Mouse (Mus musculus) neural tube, embryonic 14.5 days (tissue): Measurements from ENCODE around the gene Mphosph9. TPM values are rescaled to one million over a fixed set of nuclear protein-coding genes. Genes with fewer than 3 reads are reported as not detected.

Source experiments
- ATAC-seq: fragments of 200-750 bp; cut with Nextera tagmentation; 2 replicates; pipeline ENCODE4 v1.8.0; 2017; ENCODE audit warnings: low read depth, mild to moderate bottlenecking, moderate TSS enrichment, moderate library complexity
- H3K27ac ChIP-seq: fragments of 300-500 bp; sonication (generic); 2 replicates; pipeline ENCODE4 v1.5.1; 2014; ENCODE audit warnings: low read depth, mild to moderate bottlenecking, control low read depth, low read length, moderate library complexity, mixed read lengths
- H3K27me3 ChIP-seq: fragments of 300-500 bp; sonication (generic); 2 replicates; pipeline ENCODE4 v1.6.1; 2014; ENCODE audit warnings: low read length; ENCODE audit not compliant: control insufficient read depth, insufficient read depth
- H3K36me3 ChIP-seq: fragments of 300-500 bp; sonication (generic); 2 replicates; pipeline ENCODE4 v1.6.1; 2014; ENCODE audit warnings: low read length, mixed read lengths; ENCODE audit not compliant: control insufficient read depth, insufficient read depth
- H3K4me1 ChIP-seq: fragments of 300-500 bp; sonication (generic); 2 replicates; pipeline ENCODE4 v1.6.1; 2014; ENCODE audit warnings: low read length; ENCODE audit not compliant: control insufficient read depth, insufficient read depth
- H3K4me2 ChIP-seq: fragments of 300-500 bp; sonication (generic); 2 replicates; pipeline ENCODE4 v1.6.1; 2014; ENCODE audit warnings: mild to moderate bottlenecking, low read depth, low read length, control low read depth
- H3K4me3 ChIP-seq: fragments of 300-500 bp; sonication (generic); 2 replicates; pipeline ENCODE4 v1.5.1; 2014; ENCODE audit warnings: low read depth, low read length, control low read depth, mixed read lengths
- H3K9ac ChIP-seq: fragments of 300-500 bp; sonication (generic); replicated peaks from 2 replicates; pipeline ENCODE4 v1.6.1; 2014; ENCODE audit warnings: low read depth, mild to moderate bottlenecking, control low read depth, low read length, mixed read lengths
- H3K9me3 ChIP-seq: fragments of 300-500 bp; sonication (generic); 2 replicates; pipeline ENCODE4 v1.6.1; 2016; ENCODE audit warnings: low read length; ENCODE audit not compliant: control insufficient read depth
- WGBS: fragments of 180-500 bp; shearing (Covaris S2); extraction: QIAGEN DNeasy Blood & Tissue Kit; methylation state at CpG from one replicate; pipeline ENCODE4 v1.1.7; 2014; 5-methylcytosine and 5-hydroxymethylcytosine counted together
- polyA plus RNA-seq: library from polyadenylated mRNA; unstranded; fragments of >200 nt; fragmentation: Nextera tagmentation; extraction: Ambion mirVana; gene quantifications from 2 replicates; pipeline ENCODE4 v1.2.1, GENCODE M21; 2014

The Mphosph9 gene
- polyA plus RNA-seq, 1 experiment from 2014 or later, result 18.8 TPM

DNA sequence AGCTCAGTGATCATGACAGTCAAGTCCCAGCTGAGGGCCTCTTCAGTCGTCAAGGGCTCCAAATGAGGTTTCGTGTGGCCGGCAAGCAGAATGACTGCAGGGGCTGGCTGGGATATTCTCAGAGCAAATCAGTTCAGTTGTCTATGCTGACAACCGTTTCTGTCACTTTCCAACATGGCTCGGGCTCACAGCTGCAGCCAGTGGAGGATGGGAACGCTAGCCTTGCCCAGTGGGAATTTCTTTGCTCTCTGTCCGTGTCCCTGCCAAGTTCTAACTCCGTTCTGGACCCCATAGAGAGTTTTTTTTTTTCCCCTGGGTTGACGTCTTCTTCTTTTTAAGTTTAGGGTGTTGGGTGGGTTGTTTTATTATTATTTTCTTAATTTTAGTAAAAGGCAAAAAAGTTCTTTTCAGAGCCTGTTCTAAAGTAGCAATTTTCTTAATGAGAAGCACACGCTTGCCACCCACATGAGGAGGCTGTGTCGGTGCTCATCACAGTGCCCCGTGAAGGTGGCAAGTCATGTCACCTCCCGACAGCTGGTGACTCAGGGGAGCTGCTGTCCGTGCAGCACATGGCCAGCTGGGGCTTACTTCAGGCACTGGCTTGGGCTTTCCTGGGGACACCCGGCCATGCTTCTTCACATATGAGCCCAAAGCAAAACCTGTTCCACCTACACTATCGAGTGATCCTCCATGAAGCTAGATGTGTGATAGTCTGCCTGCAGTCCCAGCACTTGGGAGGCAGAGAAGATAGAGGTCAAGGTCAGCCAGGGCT lies 103.3 kb downstream of the Mphosph9 start:
- H3K4me1 ChIP-seq, result peaks cover 2% of the 10 kb centered on the region
- no peak overlapping the region for H3K4me2 ChIP-seq
- H3K27me3 ChIP-seq, result no peaks in the 10 kb centered on the region
- no peak for ATAC-seq
- 62% methylated on average over 16 of the region's 16 CpGs for WGBS
- no peaks in the 10 kb centered on the region for H3K36me3 ChIP-seq
- H3K4me3 ChIP-seq, result no peak overlapping the region
- no peaks in the 10 kb centered on the region for H3K9me3 ChIP-seq
- H3K27ac ChIP-seq, result no peak overlapping the region
- H3K9ac ChIP-seq, result no peak overlapping the region

DNA sequence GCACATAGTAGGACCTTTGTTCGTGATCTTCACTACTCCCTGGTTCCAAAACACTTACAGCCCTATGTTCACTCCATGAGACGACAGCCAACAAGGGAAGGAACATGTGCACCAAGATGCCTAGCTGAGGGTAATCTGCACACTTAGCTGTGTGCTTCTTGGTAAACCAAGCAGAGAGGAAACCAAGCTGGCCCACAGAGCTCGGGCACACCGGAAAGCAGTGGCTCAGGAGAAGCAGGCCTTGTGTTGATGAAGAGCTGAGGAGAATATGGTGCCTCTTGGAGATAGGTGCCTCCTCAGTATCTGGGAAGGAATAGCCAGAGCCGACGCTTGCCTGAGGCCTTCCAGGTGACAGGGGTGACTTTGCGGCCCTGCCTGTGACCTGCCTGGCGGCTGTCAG lies 104.2 kb downstream of the Mphosph9 start:
- Histone ChIP-seq H3K36me3 (no peaks in the 10 kb centered on the region), H3K4me1 (peaks cover 8% of the 10 kb centered on the region), H3K9ac (no peak overlapping the region), H3K4me2 (no peak overlapping the region), H3K4me3 (no peak overlapping the region), H3K9me3 (no peaks in the 10 kb centered on the region), H3K27ac (no peak overlapping the region), H3K27me3 (no peaks in the 10 kb centered on the region)
- ATAC-seq, result no peak
- 93% methylated on average over 8 of the region's 8 CpGs for WGBS

DNA sequence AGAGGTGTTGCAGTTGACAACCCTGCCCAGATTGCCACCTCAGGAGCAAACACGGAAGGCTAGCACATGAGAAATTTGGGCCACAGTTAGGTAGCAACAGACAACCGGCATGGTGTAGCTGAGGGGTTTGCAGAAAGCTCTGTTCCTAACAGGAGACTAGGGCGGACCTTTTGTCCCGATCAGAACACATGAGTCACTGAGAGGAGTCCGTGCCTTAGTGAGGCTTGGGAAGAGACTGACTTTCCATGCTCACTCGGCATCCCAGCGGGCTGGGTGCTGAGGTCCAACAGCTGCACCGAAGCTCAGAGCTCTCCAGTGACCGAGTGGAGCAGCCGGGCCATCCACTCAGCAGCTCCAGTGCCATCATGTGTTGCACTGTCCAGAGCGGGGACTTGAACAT lies 105.1 kb downstream of the Mphosph9 start:
- WGBS, result 88% methylated on average over 11 of the region's 11 CpGs
- no peak for ATAC-seq
- Histone ChIP-seq H3K4me2 (no peak overlapping the region), H3K4me3 (no peak overlapping the region), H3K4me1 (peaks cover 8% of the 10 kb centered on the region), H3K9me3 (no peaks in the 10 kb centered on the region), H3K27me3 (no peaks in the 10 kb centered on the region), H3K36me3 (no peaks in the 10 kb centered on the region), H3K27ac (no peak overlapping the region), H3K9ac (no peak overlapping the region)

DNA sequence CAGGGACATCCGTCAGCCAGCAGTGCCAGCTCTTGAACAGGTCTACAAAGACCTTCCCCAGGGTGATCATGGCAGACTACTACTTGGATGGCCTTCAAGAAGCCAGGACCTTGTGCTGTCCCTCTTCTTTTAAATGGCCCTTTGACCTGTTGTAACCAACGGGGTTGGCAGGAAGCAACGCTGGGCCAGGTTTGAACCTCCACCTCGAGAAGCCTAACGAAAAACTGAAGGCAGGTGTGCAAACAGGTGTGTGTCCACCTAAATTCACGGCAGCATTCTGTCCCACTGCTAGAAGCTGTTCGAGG lies 106.1 kb downstream of the Mphosph9 start:
- Histone ChIP-seq H3K27ac (no peak overlapping the region), H3K4me1 (peaks cover 8% of the 10 kb centered on the region), H3K27me3 (no peaks in the 10 kb centered on the region), H3K4me2 (no peak overlapping the region), H3K9me3 (no peaks in the 10 kb centered on the region), H3K4me3 (no peak overlapping the region), H3K36me3 (no peaks in the 10 kb centered on the region), H3K9ac (no peak overlapping the region)
- WGBS, result 80% methylated on average over 7 of the region's 7 CpGs
- no peak for ATAC-seq

DNA sequence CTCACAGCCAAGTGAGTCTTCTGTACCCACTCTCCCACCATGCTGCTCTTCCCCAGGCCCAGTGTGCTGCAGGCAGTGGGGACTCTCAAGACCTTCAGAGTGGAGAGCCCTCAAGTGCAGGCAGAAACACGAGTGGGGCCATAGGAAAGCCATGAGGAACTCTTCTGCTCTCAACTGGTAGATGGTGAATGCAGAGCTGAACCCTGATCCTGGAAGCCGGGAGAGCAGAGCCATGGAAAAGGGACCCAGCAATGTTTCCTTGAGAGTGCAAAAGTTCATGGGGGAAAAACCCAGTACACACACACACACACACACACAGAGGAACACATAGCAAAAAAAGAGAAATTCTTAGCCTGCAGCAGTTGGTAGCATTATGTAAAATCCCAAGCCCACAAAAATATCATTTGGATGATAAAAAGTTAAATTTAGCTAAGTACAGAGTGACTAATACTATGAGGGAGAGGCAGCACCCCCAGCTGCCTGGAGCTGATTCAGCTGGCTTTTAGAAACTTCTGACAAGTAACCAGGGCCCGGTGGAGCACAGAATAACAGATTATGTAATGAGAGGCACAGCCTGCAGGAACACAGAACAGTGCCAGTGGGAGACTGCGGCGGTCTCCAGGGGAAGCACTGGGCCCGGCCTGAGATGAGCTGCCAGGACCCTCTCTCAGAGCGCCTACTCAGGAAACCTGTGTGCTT lies 106.6 kb downstream of the Mphosph9 start:
- Histone ChIP-seq H3K4me3 (no peak overlapping the region), H3K27ac (no peak overlapping the region), H3K4me1 (peaks cover 8% of the 10 kb centered on the region), H3K4me2 (no peak overlapping the region), H3K36me3 (no peaks in the 10 kb centered on the region), H3K27me3 (no peaks in the 10 kb centered on the region), H3K9me3 (no peaks in the 10 kb centered on the region), H3K9ac (no peak overlapping the region)
- no peak for ATAC-seq
- WGBS, result 63% methylated on average over 7 of the region's 7 CpGs

DNA sequence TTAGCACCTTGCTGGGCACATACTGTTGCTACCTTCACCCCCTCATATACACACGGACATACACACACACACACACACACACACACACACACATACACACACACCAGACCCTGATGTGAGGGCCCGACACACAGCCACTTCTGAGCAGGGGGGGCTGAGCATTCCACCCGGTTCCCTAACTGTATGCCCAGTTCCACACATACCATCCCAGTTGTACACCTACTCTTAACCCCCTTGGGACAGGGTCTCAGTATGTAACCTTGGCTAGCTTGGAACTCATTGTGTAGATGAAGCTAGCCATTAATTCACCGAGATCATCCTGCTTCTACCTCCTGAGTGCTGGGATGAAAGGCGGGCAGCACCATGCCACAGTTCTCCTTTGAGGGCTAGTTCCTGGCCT lies 107.2 kb downstream of the Mphosph9 start:
- H3K27ac ChIP-seq, result no peak overlapping the region
- no peak overlapping the region for H3K9ac ChIP-seq
- no peak overlapping the region for H3K4me3 ChIP-seq
- no peak overlapping the region for H3K4me2 ChIP-seq
- WGBS, result 89% methylated on average over 5 of the region's 5 CpGs
- H3K36me3 ChIP-seq, result no peaks in the 10 kb centered on the region
- no peaks in the 10 kb centered on the region for H3K27me3 ChIP-seq
- ATAC-seq, result no peak
- no peaks in the 10 kb centered on the region for H3K9me3 ChIP-seq
- peaks cover 8% of the 10 kb centered on the region for H3K4me1 ChIP-seq

DNA sequence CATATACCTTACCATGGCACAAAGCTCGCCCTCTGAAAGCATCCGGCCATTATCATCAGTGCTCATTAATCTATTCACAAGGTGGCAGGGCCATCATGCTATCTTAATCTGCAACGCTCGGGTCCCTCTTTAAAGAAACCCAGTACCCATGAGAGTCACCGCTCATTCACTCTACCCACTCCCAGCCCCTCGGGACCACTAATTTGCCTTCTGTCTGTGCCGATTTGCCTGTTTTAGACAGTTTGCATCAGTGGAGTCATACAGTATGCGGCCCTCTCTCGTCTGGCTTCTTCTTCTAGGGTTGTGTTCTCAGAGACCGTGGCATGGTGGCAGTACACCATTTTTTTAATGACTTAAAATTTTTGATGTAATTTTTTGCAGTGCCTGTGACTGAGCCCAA lies 108.3 kb downstream of the Mphosph9 start:
- no peak overlapping the region for H3K9ac ChIP-seq

DNA sequence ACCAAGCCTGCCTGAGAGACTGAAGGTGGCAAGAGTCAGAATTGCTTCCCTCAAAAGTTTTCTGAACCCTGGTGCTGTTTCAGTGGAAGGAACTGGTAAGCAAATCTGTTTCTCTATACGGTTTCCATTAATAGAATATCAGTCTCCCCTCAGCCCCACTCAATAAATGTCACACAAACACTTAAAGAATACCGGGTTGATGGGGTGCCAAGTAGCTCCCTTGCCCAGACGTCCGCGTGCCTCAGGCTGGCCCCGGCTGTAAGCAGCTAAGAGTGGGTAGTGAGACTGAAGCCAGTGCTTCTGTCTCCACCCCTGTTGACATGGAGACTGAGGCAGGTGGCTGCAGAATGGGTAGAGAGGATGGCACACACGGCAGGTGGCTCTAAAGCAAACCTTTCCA lies 108.8 kb downstream of the Mphosph9 start:
- no peaks in the 10 kb centered on the region for H3K27me3 ChIP-seq
- no peak for ATAC-seq
- WGBS, result 54% methylated on average over 7 of the region's 7 CpGs
- no peak overlapping the region for H3K4me3 ChIP-seq
- H3K36me3 ChIP-seq, result no peaks in the 10 kb centered on the region
- H3K27ac ChIP-seq, result no peak overlapping the region
- no peak overlapping the region for H3K9ac ChIP-seq
- H3K4me2 ChIP-seq, result no peak overlapping the region
- peaks cover 8% of the 10 kb centered on the region for H3K4me1 ChIP-seq
- no peaks in the 10 kb centered on the region for H3K9me3 ChIP-seq

More for the DNA sequence above, 108.3 kb downstream of the Mphosph9 start:
- Histone ChIP-seq H3K36me3 (no peaks in the 10 kb centered on the region), H3K27me3 (no peaks in the 10 kb centered on the region), H3K4me3 (no peak overlapping the region), H3K4me2 (no peak overlapping the region), H3K9me3 (no peaks in the 10 kb centered on the region), H3K27ac (no peak overlapping the region), H3K4me1 (peaks cover 8% of the 10 kb centered on the region)
- no peak for ATAC-seq
- 37% methylated on average over 10 of the region's 10 CpGs for WGBS

DNA sequence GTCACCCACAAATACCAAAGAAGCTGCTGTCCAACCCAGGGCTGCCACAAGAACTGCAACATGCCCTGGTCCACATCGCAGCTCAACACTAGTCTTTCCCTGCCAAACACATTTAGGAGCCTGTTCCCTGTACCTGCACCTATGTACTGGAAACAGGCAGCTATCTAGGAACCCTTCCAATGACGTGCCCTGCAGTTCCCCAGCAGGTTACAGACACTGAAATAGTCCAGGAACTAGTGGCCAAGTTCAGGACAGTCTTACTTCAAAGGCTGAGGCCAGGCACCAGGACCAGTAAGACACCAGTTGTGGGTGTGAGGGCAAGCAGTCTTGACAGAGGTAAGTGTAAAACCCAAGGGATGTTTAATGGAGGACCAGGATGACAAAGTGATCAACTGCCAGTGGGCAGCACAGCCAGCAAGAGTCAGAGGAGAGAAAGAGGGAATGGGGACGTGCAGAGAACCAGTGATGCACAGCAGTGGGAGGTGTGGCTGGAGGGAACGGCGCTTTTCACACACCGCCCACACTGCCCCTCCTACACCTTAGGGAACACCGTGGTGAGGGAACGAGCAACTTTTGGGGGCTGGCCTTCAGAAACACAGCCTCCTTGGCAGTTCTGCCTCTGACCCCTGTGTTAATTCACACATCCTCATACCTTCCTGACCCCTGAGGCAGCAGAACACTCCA lies 110.1 kb downstream of the Mphosph9 start:
- H3K27ac ChIP-seq, result no peak overlapping the region
- H3K4me3 ChIP-seq, result no peak overlapping the region
- H3K9me3 ChIP-seq, result no peaks in the 10 kb centered on the region
- H3K4me1 ChIP-seq, result peaks cover 8% of the 10 kb centered on the region
- H3K9ac ChIP-seq, result no peak overlapping the region
- no peak overlapping the region for H3K4me2 ChIP-seq
- WGBS, result 58% methylated on average over 8 of the region's 8 CpGs
- H3K27me3 ChIP-seq, result no peaks in the 10 kb centered on the region
- ATAC-seq, result no peak
- no peaks in the 10 kb centered on the region for H3K36me3 ChIP-seq
